Mouse (Mus musculus) Muller cell, postnatal 12 days (primary cell): ENCODE measurements around the gene Atp6v0a4.
A peak's percentile ranks its signal among the peaks of the same experiment; 100 is the strongest.

Source experiments
- DNase-seq: peaks from one replicate; pipeline ENCODE4 v3.0.0-alpha.2; 2015; ENCODE audit errors: inconsistent ontology term

The Atp6v0a4 gene

DNA sequence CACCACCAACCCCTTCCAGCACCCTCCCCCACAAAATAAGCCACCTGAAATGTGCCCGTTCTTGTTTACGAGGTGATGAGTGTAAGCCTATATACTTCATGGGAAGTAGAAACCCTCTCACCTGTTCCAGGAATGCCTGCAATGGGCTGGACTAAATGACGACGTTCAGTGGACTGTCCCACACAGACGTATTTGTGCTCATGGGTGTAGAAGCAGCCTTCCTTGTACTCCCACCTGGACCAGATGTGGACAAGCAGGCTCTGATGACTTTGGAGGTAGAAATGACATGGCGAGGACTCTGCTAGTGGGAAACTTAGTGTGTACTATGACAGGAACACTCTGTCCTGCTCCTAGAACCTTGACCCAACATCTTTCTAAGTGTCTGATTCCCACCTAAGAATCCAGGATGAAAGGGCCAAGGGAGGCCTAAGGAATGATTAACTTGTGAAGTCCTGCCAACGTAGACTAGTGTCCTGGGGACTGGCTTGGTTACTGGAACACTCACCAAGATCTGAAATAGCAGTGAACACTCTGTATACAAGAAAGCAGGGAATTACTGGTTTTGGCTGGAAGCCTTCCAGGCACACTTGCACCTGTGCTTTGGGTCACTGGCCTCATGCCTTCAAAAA lies at the start of gene Atp6v0a4:
TSS of gene Atp6v0a4 (minus strand) at position 380 of the 629 bp plus-strand sequence.
- no peak for DNase-seq

DNA sequence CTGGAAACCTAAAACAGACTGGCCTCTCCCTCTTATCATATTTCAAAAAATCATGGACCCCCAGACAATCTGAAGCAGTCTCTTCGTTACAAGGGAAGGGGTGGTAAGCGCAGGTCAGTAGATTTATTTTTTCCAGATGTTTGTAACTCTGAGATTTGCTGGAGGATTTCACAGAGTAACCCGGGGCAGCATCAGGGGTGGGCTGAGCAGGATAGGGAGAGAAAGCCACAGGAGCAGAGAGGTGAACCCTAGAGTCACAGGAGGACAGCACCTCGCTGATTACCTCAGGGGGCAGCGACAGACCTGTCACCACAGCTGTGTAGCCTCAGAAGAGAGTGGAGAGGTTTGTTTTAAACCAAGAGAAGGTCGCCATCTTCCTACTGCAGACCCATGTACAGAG lies 41.0 kb upstream of the Atp6v0a4 start:
- DNase-seq: no peak

DNA sequence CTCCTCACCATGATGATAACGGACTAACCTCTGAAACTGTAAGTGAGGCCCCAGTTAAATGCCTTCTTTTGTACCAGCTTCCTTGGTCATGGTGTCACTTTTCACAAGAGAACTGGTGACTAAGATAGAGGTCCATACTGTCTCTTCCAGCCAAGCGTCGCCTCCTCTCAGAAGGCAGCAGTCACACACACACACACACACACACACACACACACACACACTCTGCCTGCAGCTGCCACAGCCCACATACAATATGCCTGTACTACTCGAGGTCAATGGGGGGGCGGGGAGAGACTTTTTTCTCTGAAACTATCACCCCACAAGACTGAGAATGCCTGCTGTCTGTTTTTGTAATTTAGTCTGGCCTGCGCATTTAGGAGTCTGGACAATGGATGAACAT lies 40.3 kb upstream of the Atp6v0a4 start:
- DNase-seq: no peak

DNA sequence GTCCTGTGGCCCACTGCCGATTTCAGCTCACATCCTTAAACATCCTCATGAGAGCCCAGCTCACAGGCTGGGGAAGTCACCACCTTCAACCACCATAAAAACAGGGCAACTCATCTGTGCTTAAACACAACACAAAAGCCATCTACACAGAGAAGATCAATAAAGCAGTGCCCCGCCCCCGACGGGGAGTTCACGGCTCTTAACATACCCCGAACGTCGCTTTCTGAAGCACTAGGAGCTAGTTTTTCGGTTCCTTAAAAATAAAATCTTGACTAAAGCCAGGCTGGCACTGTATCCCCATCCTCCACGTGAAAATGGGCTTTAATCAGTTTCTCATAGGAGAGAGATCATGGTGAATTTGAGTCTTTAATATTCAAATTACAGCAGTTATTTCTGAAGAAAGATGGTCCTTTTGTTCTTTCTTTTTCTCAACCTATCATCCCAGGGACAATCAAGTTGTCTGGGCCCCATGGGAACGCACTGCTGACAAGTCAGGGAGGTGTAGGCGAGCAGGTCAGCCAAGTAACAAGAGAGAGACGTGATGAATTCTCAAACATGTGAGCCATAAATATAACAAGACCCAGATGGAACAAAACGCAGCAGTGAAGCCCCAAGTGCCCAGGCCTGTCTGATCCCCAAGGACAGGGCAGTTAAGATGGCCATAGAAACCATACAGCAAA lies 38.6 kb upstream of the Atp6v0a4 start:
- DNase-seq: no peak

DNA sequence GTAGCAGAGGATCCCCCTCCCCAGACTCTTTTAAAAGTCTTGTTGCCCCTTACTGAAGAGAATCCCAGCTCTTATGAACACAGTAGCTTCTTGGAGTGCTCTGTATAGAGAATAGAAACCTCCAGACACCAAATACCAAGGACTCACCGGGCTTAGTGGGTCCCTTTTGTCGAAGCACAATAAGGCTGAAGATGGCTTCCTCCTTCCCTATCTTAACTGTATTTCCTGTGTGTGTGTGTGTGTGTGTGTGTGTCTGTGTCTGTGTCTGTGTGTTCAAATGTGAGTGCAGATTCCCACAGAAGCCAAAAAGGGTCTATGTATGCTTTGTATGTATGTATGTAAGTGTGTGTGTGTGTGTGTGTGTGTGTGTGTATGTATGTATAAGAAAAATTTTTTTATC lies 36.2 kb upstream of the Atp6v0a4 start:
- no peak for DNase-seq

GRCm38 (mm10) chr6:38160102-38160501 lies 35.7 kb upstream of the Atp6v0a4 start:
- peak; percentile 69 for DNase-seq

DNA sequence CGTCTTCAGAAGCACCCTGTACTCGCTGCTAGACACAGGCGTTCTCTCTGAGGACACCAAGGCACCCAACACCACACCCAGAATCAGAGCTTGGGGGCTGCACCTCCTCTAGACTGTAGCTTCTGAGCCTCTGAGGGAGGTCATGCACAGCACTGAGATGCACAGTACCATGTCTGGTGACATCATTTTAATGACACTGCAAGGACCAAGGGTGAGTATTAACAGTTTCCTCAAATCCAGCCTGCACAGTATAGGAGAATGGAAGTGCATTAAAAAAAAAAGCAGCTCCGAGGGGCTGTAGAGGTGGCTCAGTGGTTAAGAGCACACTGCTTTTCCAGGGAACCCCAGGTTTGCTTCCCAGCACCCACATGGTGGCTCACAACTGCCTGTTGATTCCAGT lies 35.2 kb upstream of the Atp6v0a4 start:
- DNase-seq: no peak

GRCm38 (mm10) chr6:38157925-38158324 lies 33.5 kb upstream of the Atp6v0a4 start:
- no peak for DNase-seq

DNA sequence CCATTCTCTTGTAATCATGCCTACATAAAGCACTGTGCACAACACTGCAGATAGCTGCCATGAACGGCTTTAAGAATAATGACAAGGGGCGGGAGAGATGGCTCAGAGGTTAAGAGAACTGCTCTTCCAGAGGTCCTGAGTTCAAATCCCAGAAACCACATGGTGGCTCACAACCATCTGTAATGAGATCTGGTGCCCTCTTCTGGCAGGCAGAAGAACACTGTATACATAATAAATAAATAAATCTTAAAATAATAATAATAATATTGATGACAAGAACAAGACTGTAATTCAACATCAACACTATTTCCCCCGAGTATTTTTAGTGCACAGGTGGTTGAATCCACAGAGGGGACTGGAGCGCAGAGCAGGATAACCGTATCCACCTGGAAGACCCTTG lies 31.8 kb upstream of the Atp6v0a4 start:
- no peak for DNase-seq

DNA sequence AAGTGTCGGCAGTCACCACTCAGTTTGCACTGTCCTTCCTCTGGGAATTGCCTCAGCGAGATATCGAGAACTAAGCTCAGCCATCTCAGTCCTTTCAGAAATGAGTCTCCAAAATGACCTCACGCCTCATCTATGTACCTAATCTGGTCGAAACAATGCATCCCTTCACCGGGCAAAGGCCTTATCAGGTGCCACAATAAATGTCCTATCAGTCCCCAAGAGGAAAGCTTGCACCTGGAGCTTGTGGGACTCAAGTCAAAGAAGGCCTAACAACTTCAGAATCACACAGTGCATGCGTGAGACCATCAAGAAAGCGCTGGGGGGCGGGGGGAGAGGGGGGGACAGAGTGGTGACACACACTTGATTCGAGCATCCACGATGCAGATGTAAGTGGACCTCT lies 27.9 kb upstream of the Atp6v0a4 start:
- DNase-seq: no peak

- no peak for DNase-seq
Measured at GRCm38 (mm10) chr6:38149483-38149882, 25.1 kb upstream of the Atp6v0a4 start.

GRCm38 (mm10) chr6:38148626-38149025 lies 24.2 kb upstream of the Atp6v0a4 start:
- DNase-seq: no peak

GRCm38 (mm10) chr6:38147301-38147700 lies 22.9 kb upstream of the Atp6v0a4 start:
- DNase-seq: no peak

GRCm38 (mm10) chr6:38145463-38146065 lies 21.2 kb upstream of the Atp6v0a4 start:
- no peak for DNase-seq

GRCm38 (mm10) chr6:38144161-38144998 lies 20.0 kb upstream of the Atp6v0a4 start:
- DNase-seq: peak; percentile 56

DNA sequence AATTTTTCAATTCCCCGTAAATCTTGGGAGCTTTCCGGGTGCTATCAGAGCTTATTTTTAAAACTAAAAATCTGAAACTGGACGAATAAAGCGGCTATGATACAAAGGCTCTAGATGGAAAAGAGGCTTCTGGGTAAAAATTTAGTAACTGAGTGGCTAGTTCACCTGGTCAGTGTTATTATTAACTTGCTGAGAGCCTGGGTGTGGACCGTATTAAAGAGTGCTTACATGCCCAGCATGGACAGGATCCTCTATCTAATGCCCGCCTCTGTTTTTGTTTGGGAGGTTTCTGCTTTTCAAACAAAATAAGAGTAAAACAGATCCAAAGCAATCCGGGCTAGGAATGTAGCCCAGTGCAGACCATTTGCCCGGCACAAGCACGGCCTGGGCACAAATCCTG lies 16.0 kb upstream of the Atp6v0a4 start:
- DNase-seq: no peak

DNA sequence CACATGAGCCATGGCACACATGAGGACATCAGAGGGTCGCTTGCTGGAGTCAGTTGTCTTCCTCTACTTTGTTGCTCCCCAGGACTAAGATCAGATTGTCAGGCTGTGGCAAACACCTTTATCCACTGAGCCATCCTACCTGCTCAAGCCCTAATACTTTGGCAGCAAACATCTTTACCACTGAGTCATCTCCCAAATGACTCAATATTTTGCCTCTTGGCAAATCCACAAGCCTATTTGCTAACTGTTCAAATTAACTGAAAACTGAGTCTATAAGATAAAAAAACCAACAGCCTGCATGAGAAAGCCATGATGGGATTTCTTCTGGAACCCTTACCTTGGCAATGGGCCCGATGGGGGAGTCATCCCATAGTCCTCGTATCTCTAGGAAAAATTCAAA lies 14.7 kb upstream of the Atp6v0a4 start:
- DNase-seq: peak; percentile 24

DNA sequence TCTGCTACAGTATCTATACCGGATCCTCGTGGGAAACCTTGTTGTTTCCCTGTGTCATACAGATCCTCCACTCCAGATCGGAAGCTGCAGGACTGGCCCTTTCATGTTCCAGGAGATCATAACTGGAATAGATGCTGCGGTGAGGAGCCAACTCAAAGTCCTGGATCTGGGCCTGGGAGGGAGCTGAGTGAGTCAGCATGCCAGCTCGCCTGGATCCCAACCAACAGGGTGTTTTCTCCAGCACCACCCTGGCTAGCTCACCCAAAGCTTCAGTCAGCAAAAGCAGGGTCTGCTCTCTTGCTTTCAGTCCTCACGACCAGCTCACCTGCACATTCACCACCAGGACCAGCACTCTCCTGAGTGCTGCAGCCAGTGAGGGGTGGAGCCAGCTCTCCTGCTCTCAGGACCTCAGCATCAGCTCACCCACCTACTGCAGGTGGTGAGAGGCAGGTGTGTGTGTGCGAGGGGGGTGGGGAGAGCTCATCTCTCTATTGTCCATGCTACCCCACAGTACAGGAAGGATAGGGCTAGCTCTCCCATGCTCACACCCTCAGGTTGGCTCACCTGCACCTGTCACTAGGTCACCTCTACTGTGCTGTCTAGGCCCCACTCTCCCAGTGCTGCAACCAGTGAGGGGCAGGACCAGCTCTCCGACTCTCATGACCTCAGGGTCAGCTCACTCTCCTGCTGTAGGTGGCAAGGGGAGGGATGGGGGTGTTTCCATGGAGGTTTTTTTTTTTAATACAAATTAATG lies 10.6 kb upstream of the Atp6v0a4 start:
- DNase-seq: peak; percentile 80

DNA sequence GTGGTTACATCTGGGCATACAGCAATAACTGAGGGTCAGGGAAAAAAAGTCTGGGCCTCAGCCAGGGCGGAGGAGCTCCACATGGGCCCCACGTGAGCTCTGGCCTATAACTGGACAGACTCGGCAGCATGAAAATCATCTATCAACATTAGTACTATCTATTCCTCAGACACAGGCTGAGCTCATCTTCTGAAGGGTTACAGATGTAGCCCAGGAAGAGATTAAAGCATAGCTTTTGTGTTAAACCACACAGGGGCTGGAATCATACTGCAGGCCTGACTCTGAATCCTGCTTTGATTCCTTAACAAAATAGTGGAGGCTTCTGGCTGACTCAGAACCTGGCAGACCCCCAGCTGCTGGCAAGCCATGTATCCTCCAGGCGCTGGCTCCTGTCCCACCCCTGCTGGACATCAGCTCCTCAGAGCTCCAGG lies 7.4 kb upstream of the Atp6v0a4 start:
- DNase-seq: peak; percentile 72

- no peak for DNase-seq
Measured at GRCm38 (mm10) chr6:38129883-38130282, 5.5 kb upstream of the Atp6v0a4 start.

- DNase-seq: no peak
Measured at GRCm38 (mm10) chr6:38128115-38128514, 3.7 kb upstream of the Atp6v0a4 start.

GRCm38 (mm10) chr6:38125462-38125861 lies 1.1 kb upstream of the Atp6v0a4 start:
- no peak for DNase-seq
